Mouse (Mus musculus): ENCODE data around the gene Stt3a. TPM values are rescaled to one million over a fixed set of nuclear protein-coding genes. Genes with fewer than 3 reads are reported as not detected.

Stt3a gene
- total RNA-seq (2021), result 10 to 100 TPM; 73.8 to 75.8 TPM

GRCm38 (mm10) chr9:36767203-36768143, at the start of gene Stt3a:
Gene Stt3a, minus strand, starts transcription at chr9:36767679.
- intact Hi-C loops (cut with DNase I), result loop anchor here (2.0 kb wide), 1 partner anchor 41 kb away; the partner anchor contains the start of gene Chek1
- DNase-seq (ENCODE audit: low spot score in 2 of 2), result peak; percentile 99 to 100

- DNase-seq (ENCODE audit: low spot score in 2 of 2), result no peak
These were observed 47.0 kb upstream of the Stt3a start for GRCm38 (mm10) chr9:36814486-36814885.

DNA sequence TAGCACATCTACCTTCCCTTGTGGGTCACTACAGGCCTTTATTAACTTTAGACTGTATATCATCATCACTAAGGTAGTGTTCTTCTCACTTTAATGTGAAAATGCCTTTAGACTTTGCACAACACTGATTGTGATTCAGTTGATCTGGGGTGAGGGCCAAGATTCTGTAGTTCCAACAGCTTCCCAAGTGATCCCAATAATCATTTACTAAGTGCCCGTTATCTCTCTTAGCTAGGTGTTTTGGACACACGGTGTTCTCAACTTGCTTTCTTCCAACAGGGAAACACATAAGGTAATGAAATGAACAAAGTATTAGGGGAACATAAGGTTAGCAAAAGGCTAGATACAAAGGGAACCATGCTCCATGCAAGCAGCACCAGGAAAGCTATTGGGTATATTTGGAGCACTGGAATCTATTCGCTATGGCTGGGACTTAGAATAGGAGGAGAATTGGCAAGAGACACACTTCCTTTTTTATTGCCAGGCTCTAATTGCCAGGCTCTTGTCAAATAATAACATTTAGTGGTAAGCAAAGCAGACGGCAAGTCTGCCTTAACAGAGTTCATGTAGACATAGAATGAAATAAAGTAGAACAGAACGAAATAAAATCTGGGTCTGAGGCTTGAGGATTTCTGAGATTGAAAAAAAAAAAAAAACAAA, 40.8 kb upstream of the Stt3a start:
- intact Hi-C loops (cut with DNase I), result no loop called here
- DNase-seq (ENCODE audit: low spot score in 2 of 2), result no peak

More at GRCm38 (mm10) chr9:36814486-36814885, 47.0 kb upstream of the Stt3a start:
- intact Hi-C loops (cut with DNase I), result no loop called here

GRCm38 (mm10) chr9:36805256-36805975, 37.9 kb upstream of the Stt3a start:
- DNase-seq (ENCODE audit: low spot score in 2 of 2), result no peak
- intact Hi-C loops (cut with DNase I), result no loop called here

- intact Hi-C loops (cut with DNase I), result no loop called here
- DNase-seq (ENCODE audit: low spot score in 2 of 2), result no peak
These were observed 36.4 kb upstream of the Stt3a start for GRCm38 (mm10) chr9:36803926-36804325.

- intact Hi-C loops (cut with DNase I), result no loop called here
- no peak for DNase-seq (ENCODE audit: low spot score in 2 of 2)
These were observed 35.9 kb upstream of the Stt3a start for GRCm38 (mm10) chr9:36803386-36803785.

DNA sequence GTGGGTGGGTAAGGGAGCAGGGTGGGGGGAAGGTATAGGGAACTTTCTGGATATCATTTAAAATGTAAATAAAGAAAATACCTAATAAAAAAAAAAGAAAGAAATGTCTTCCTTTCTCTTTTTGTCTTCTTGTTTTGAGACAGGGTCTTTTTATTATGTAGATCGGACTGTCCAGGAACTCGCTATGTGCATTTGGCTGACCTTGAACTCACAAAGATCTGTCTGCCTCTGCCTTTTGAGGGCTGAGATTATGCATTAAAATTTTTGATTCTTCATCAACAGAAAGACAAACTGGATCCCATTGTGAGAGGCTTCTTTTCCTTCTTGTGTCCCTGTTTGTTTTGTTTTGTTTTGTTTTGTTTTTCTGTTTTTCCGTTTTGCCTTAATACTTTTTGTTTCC, 35.5 kb upstream of the Stt3a start:
- DNase-seq (ENCODE audit: low spot score in 2 of 2), result no peak
- intact Hi-C loops (cut with DNase I), result no loop called here

DNA sequence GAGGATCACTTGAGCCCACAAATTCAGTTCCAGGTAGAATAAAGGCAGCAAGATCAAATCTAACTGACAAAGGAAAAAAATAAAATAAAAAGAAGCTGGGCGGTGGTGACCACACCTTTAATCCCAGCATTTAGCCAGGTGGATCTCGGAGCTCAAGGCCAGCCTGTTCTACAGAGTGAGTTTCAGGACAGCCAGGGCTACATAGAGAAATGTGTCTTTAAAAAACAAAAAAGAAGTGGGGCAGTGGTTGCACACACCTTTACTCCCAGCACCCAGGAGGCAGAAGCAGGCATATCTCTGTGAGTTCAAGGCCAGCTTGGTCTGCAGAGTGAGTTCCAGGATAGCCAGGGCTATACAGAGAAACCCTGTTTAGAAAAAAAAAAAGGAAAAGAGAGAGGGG, 34.5 kb upstream of the Stt3a start:
- no peak for DNase-seq (ENCODE audit: low spot score in 2 of 2)

GRCm38 (mm10) chr9:36796781-36797555, 29.5 kb upstream of the Stt3a start, which contains the start of gene Ei24:
Gene Ei24, minus strand, starts transcription at chr9:36797393.
- DNase-seq (ENCODE audit: low spot score in 2 of 2), result peak; percentile 88 to 90
- intact Hi-C loops (cut with DNase I), result loop anchor here (2.0 to 5.0 kb wide), 2 partner anchors 36 to 70 kb away; no protein-coding TSS in a partner anchor

More for the DNA sequence above, 34.5 kb upstream of the Stt3a start:
- intact Hi-C loops (cut with DNase I), result no loop called here

GRCm38 (mm10) chr9:36796224-36796623, 28.7 kb upstream of the Stt3a start:
- intact Hi-C loops (cut with DNase I), result loop anchor here (2.0 to 5.0 kb wide), 2 partner anchors 37 to 71 kb away; no protein-coding TSS in a partner anchor
- peak in 1 of 2 experiments; percentile 4 for DNase-seq (ENCODE audit: low spot score in 2 of 2)

DNA sequence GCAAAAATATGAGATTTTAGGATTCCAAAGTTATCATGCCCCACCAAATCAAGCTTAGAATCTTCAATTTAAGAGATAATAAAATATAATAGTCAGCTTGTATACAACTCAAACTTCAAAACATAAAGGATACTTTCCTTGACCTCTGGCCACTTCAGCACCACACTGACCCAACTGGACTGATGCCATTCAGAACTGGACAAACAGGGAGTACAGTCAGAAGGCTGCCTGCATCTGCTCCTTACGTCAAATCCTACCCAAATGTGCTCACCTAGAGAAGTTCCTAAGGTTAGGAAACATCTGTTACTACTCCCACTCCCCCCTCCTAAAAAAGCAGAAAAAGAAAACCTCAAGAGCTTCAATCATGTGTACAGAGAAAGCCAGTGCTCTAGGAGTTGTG, 28.1 kb upstream of the Stt3a start:
- intact Hi-C loops (cut with DNase I), result loop anchor here (5.0 kb wide), 1 partner anchor 72 kb away; no protein-coding TSS in a partner anchor
- DNase-seq (ENCODE audit: low spot score in 2 of 2), result no peak

DNA sequence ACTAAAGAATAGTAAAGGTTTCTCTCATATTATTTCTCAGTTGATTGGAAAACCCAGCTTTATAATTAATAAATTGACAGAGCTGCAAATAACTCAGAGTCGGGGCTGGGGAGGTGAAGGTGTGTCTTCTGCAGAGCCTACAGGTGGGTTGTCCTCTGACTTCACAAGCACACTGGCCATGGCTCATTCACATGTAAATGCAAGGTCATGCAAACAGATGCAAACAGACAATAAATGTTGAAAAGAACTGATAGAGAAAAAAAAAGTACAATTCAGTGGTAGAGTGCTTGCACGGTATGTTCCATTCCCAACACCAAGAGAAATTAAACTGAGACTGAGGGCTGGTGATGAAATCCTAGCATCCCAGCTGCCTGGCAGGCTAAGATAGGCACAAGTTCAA, 27.0 kb upstream of the Stt3a start:
- no peak for DNase-seq (ENCODE audit: low spot score in 2 of 2)
- intact Hi-C loops (cut with DNase I), result no loop called here

GRCm38 (mm10) chr9:36792191-36792590, 24.7 kb upstream of the Stt3a start:
- no peak for DNase-seq (ENCODE audit: low spot score in 2 of 2)
- intact Hi-C loops (cut with DNase I), result no loop called here

GRCm38 (mm10) chr9:36783921-36784320, 16.4 kb upstream of the Stt3a start:
- no peak for DNase-seq (ENCODE audit: low spot score in 2 of 2)
- intact Hi-C loops (cut with DNase I), result no loop called here

- intact Hi-C loops (cut with DNase I), result no loop called here
- no peak for DNase-seq (ENCODE audit: low spot score in 2 of 2)
These were observed 1.6 kb upstream of the Stt3a start for GRCm38 (mm10) chr9:36769048-36769413.

GRCm38 (mm10) chr9:36768156-36769047, 923 bp upstream of the Stt3a start:
- intact Hi-C loops (cut with DNase I), result no loop called here
- DNase-seq (ENCODE audit: low spot score in 2 of 2), result no peak

- intact Hi-C loops (cut with DNase I), result no loop called here
These were observed 3.1 kb downstream of the Stt3a start for GRCm38 (mm10) chr9:36764378-36764777.

More at GRCm38 (mm10) chr9:36764378-36764777, 3.1 kb downstream of the Stt3a start:
- no peak for DNase-seq (ENCODE audit: low spot score in 2 of 2)
